Mouse (Mus musculus): ENCODE data around the gene Wipf1. TPM values are rescaled to one million over a fixed set of nuclear protein-coding genes. Genes with fewer than 3 reads are reported as not detected.

Gene Wipf1
- polyA plus RNA-seq, 1 experiment from 2014 or later = 2.5 TPM

GRCm38 (mm10) chr2:73539697-73540096 lies 10.2 kb upstream of the Wipf1 start:
- peaks cover 6% of the 10 kb centered on the region for H3K4me1 ChIP-seq (replicated peaks)
- 32% methylated on average over 1 of the region's 1 CpGs for WGBS
- no peaks in the 10 kb centered on the region for H3K9me3 ChIP-seq
- H3K9ac ChIP-seq (replicated peaks) = no peak overlapping the region
- no peak for ATAC-seq
- no peaks in the 10 kb centered on the region for H3K36me3 ChIP-seq
- H3K27ac ChIP-seq = no peak overlapping the region
- H3K4me2 ChIP-seq (replicated peaks) = no peak overlapping the region
- H3K27me3 ChIP-seq = peaks cover 6% of the 10 kb centered on the region; the same call in 1 of the 2 replicates
- no peak overlapping the region for H3K4me3 ChIP-seq (replicated peaks)

- Histone ChIP-seq H3K27me3 (peaks cover 2% of the 10 kb centered on the region; the same call in 1 of the 2 replicates), H3K9ac (replicated peaks) (no peak overlapping the region), H3K4me3 (replicated peaks) (no peak overlapping the region), H3K27ac (no peak overlapping the region), H3K4me1 (replicated peaks) (peaks cover 6% of the 10 kb centered on the region), H3K4me2 (replicated peaks) (no peak overlapping the region), H3K9me3 (no peaks in the 10 kb centered on the region), H3K36me3 (no peaks in the 10 kb centered on the region)
- ATAC-seq = no peak
- whole genome bisulfite sequencing = 94% methylated on average over 3 of the region's 3 CpGs
Measured at GRCm38 (mm10) chr2:73539141-73539540, 9.6 kb upstream of the Wipf1 start.

- Histone ChIP-seq H3K4me1 (replicated peaks) (peaks cover 6% of the 10 kb centered on the region), H3K4me2 (replicated peaks) (no peak overlapping the region), H3K4me3 (replicated peaks) (no peak overlapping the region), H3K36me3 (no peaks in the 10 kb centered on the region), H3K27me3 (no peaks in the 10 kb centered on the region), H3K9ac (replicated peaks) (no peak overlapping the region), H3K9me3 (no peaks in the 10 kb centered on the region), H3K27ac (no peak overlapping the region)
- no peak for ATAC-seq
- 78% methylated on average over 13 of the region's 13 CpGs for WGBS
Measured at GRCm38 (mm10) chr2:73538590-73538989, 9.1 kb upstream of the Wipf1 start.

- Histone ChIP-seq H3K4me1 (replicated peaks) (peaks cover 6% of the 10 kb centered on the region), H3K27ac (no peak overlapping the region), H3K4me2 (replicated peaks) (no peak overlapping the region), H3K36me3 (no peaks in the 10 kb centered on the region), H3K9me3 (no peaks in the 10 kb centered on the region), H3K4me3 (replicated peaks) (no peak overlapping the region), H3K9ac (replicated peaks) (no peak overlapping the region), H3K27me3 (no peaks in the 10 kb centered on the region)
- ATAC-seq = no peak
- WGBS = 81% methylated on average over 15 of the region's 15 CpGs
Measured at GRCm38 (mm10) chr2:73536091-73536783, 6.7 kb upstream of the Wipf1 start.

GRCm38 (mm10) chr2:73534720-73535119 lies 5.2 kb upstream of the Wipf1 start:
- Histone ChIP-seq H3K27ac (no peak overlapping the region), H3K4me1 (replicated peaks) (peaks cover 4% of the 10 kb centered on the region), H3K36me3 (no peaks in the 10 kb centered on the region), H3K4me3 (replicated peaks) (no peak overlapping the region), H3K27me3 (no peaks in the 10 kb centered on the region), H3K4me2 (replicated peaks) (no peak overlapping the region), H3K9me3 (no peaks in the 10 kb centered on the region), H3K9ac (replicated peaks) (no peak overlapping the region)
- ATAC-seq = no peak
- 81% methylated on average over 10 of the region's 10 CpGs for WGBS

- WGBS = 69% methylated on average over 5 of the region's 5 CpGs
Measured at GRCm38 (mm10) chr2:73530487-73530886, 953 bp upstream of the Wipf1 start.

GRCm38 (mm10) chr2:73528516-73529355 lies 798 bp downstream of the Wipf1 start:
- Histone ChIP-seq H3K27ac (no peak overlapping the region), H3K4me2 (replicated peaks) (peak overlapping the region; percentile 95), H3K36me3 (no peaks in the 10 kb centered on the region), H3K27me3 (peaks cover 3% of the 10 kb centered on the region), H3K9me3 (no peaks in the 10 kb centered on the region), H3K4me3 (replicated peaks) (peak overlapping the region; percentile 76), H3K9ac (replicated peaks) (peak overlapping the region; percentile 84), H3K4me1 (replicated peaks) (peaks cover 17% of the 10 kb centered on the region)
- 2% methylated on average over 56 of the region's 59 CpGs for WGBS
- ATAC-seq = peak; percentile 77

More at GRCm38 (mm10) chr2:73530487-73530886, 953 bp upstream of the Wipf1 start:
- H3K27me3 ChIP-seq = peaks cover 3% of the 10 kb centered on the region
- H3K9ac ChIP-seq (replicated peaks) = no peak overlapping the region
- H3K9me3 ChIP-seq = no peaks in the 10 kb centered on the region
- H3K4me1 ChIP-seq (replicated peaks) = peaks cover 17% of the 10 kb centered on the region
- no peaks in the 10 kb centered on the region for H3K36me3 ChIP-seq
- no peak overlapping the region for H3K4me3 ChIP-seq (replicated peaks)
- no peak for ATAC-seq
- H3K27ac ChIP-seq = no peak overlapping the region
- no peak overlapping the region for H3K4me2 ChIP-seq (replicated peaks)

GRCm38 (mm10) chr2:73527956-73528355 lies 1.6 kb downstream of the Wipf1 start:
- H3K9ac ChIP-seq (replicated peaks) = no peak overlapping the region

GRCm38 (mm10) chr2:73526691-73527090 lies 2.8 kb downstream of the Wipf1 start:
- no peaks in the 10 kb centered on the region for H3K36me3 ChIP-seq
- WGBS = 78% methylated on average over 9 of the region's 9 CpGs
- H3K4me1 ChIP-seq (replicated peaks) = peaks cover 21% of the 10 kb centered on the region
- no peak for ATAC-seq
- no peak overlapping the region for H3K4me3 ChIP-seq (replicated peaks)
- H3K9me3 ChIP-seq = no peaks in the 10 kb centered on the region
- peaks cover 3% of the 10 kb centered on the region for H3K27me3 ChIP-seq
- no peak overlapping the region for H3K27ac ChIP-seq
- H3K9ac ChIP-seq (replicated peaks) = no peak overlapping the region
- H3K4me2 ChIP-seq (replicated peaks) = no peak overlapping the region

More at GRCm38 (mm10) chr2:73527956-73528355, 1.6 kb downstream of the Wipf1 start:
- Histone ChIP-seq H3K27ac (no peak overlapping the region), H3K36me3 (no peaks in the 10 kb centered on the region), H3K9me3 (no peaks in the 10 kb centered on the region), H3K4me1 (replicated peaks) (peaks cover 17% of the 10 kb centered on the region), H3K4me3 (replicated peaks) (no peak overlapping the region), H3K27me3 (peaks cover 3% of the 10 kb centered on the region), H3K4me2 (replicated peaks) (peak overlapping the region; percentile 95)
- ATAC-seq = no peak
- WGBS = 86% methylated on average over 11 of the region's 11 CpGs

- 72% methylated on average over 8 of the region's 8 CpGs for WGBS
- H3K9me3 ChIP-seq = no peaks in the 10 kb centered on the region
- no peak overlapping the region for H3K27ac ChIP-seq
- H3K4me1 ChIP-seq (replicated peaks) = peaks cover 8% of the 10 kb centered on the region; the same call in 1 of the 2 replicates
- no peaks in the 10 kb centered on the region; the same call in 1 of the 2 replicates for H3K27me3 ChIP-seq
- H3K4me2 ChIP-seq (replicated peaks) = no peak overlapping the region
- H3K9ac ChIP-seq (replicated peaks) = no peak overlapping the region
- ATAC-seq = no peak
- no peak overlapping the region for H3K4me3 ChIP-seq (replicated peaks)
- H3K36me3 ChIP-seq = no peaks in the 10 kb centered on the region
Measured at GRCm38 (mm10) chr2:73522891-73523290, 6.6 kb downstream of the Wipf1 start.

GRCm38 (mm10) chr2:73522336-73522735 lies 7.2 kb downstream of the Wipf1 start:
- Histone ChIP-seq H3K9ac (replicated peaks) (no peak overlapping the region), H3K4me2 (replicated peaks) (no peak overlapping the region), H3K36me3 (no peaks in the 10 kb centered on the region), H3K4me3 (replicated peaks) (no peak overlapping the region), H3K4me1 (replicated peaks) (peaks cover 8% of the 10 kb centered on the region; the same call in 1 of the 2 replicates), H3K27ac (no peak overlapping the region), H3K27me3 (no peaks in the 10 kb centered on the region), H3K9me3 (no peaks in the 10 kb centered on the region)
- ATAC-seq = no peak
- WGBS = 73% methylated on average over 6 of the region's 6 CpGs

GRCm38 (mm10) chr2:73521737-73522136 lies 7.8 kb downstream of the Wipf1 start:
- 46% methylated on average over 5 of the region's 5 CpGs for WGBS
- no peak overlapping the region for H3K4me2 ChIP-seq (replicated peaks)
- no peak overlapping the region for H3K4me3 ChIP-seq (replicated peaks)
- no peak overlapping the region for H3K27ac ChIP-seq
- no peak overlapping the region for H3K9ac ChIP-seq (replicated peaks)
- no peak for ATAC-seq
- H3K4me1 ChIP-seq (replicated peaks) = peaks cover 6% of the 10 kb centered on the region; the same call in 1 of the 2 replicates
- no peaks in the 10 kb centered on the region for H3K36me3 ChIP-seq
- H3K27me3 ChIP-seq = no peaks in the 10 kb centered on the region
- no peaks in the 10 kb centered on the region for H3K9me3 ChIP-seq

Data from midbrain, embryonic 13.5 days (tissue).